Mouse (Mus musculus) layer of hippocampus, postnatal 10 days (tissue): ENCODE measurements at regions not wholly inside any gene's neighbourhood (a gene's known extent, or its start where the extent isn't known, plus 50 kb on each side); places are given as distances from the start of the nearest gene placed in this dataset.

Experiments used
- DNase-seq, 2 experiments: peaks; one replicate each; pipeline ENCODE4 v3.0.0; 2021; ENCODE audit warnings: low spot score in 2 of 2

- no peak for DNase-seq
Measured at GRCm38 (mm10) chr6:140095416-140095815, 54.2 kb upstream of the Plcz1 start.
